Mouse (Mus musculus) cortical plate, adult 2 months (tissue): Measurements from ENCODE around the gene Vps52.

Experiments used
- CTCF ChIP-seq: fragments of 200-500 bp; IDR thresholded peaks from 2 replicates; pipeline ENCODE4 v1.5.1; 2011; ENCODE audit warnings: mild to moderate bottlenecking, control low read depth, low read length; ENCODE audit not compliant: insufficient read depth; ENCODE audit errors: extremely low read depth
- POLR2A ChIP-seq: fragments of 200-500 bp; IDR thresholded peaks from 2 replicates; pipeline ENCODE4 v1.6.1; 2011; ENCODE audit warnings: mild to moderate bottlenecking, low read length, control low read depth; ENCODE audit not compliant: insufficient read depth; ENCODE audit errors: extremely low read depth

- TF ChIP-seq CTCF, result no peak
- no peak for TF ChIP-seq POLR2A
These were observed 42.3 kb upstream of the Vps52 start for GRCm38 (mm10) chr17:33913264-33913663.
